In genomic region chr1:143318381-143318780, GRCm38 (mm10) we compare ENCODE assay signal across 24 mouse cellular contexts.
DNase-seq lines count a peak whose midpoint lies in the region; ATAC-seq and TF ChIP-seq lines count a peak whose summit lies in the region.
"Had no signal": no experiment of that assay in that cellular context is flagged by ENCODE, and none has a peak within 500 bp of the region (broad histone marks: within the 10 kb centered on the region; RNA-seq: fewer than 3 reads in every experiment).

No protein-coding gene starts in this region.

- TF ChIP-seq POLR2A in myocyte (IDR thresholded peaks at IDR 0.05; ENCODE audit: insufficient read length, low read depth) = no peak

- no peaks in the 10 kb centered on the region for H3K79me2 ChIP-seq in myocyte (ENCODE audit: control insufficient read depth, insufficient read depth)

- no peaks in the 10 kb centered on the region for H3K4me1 ChIP-seq in limb, embryonic 10.5 days
- H3K4me1 ChIP-seq: embryonic facial prominence, embryonic 12.5 days; forebrain, embryonic 15.5 days; heart, embryonic 15.5 days; hindbrain, embryonic 13.5 days had no signal

- peak overlapping the region; percentile 30 for H3K4me2 ChIP-seq in myocyte (ENCODE audit: low read depth)
- H3K4me2 ChIP-seq: embryonic facial prominence, embryonic 12.5 days; forebrain, embryonic 15.5 days; heart, embryonic 11.5 days; heart, embryonic 15.5 days; hindbrain, embryonic 13.5 days had no signal

- 89% methylated on average over 12 of the region's 12 CpGs for WGBS in limb, embryonic 10.5 days

- no peak overlapping the region for H3K27ac ChIP-seq in limb, embryonic 10.5 days
- H3K27ac ChIP-seq: embryonic facial prominence, embryonic 12.5 days; forebrain, embryonic 15.5 days; heart, embryonic 15.5 days; hindbrain, embryonic 13.5 days had no signal

- ATAC-seq in frontal cortex, adult (ENCODE audit: low TSS enrichment) = peak; percentile 96
- ATAC-seq: CD4-positive, CD25-positive, alpha-beta regulatory T cell, adult 4 months; forebrain, embryonic 15.5 days had no signal

- no peak overlapping the region for H3K4me3 ChIP-seq in myocyte
- no peak overlapping the region for H3K4me3 ChIP-seq in limb, embryonic 10.5 days
- H3K4me3 ChIP-seq: embryonic facial prominence, embryonic 12.5 days; forebrain, embryonic 15.5 days; heart, embryonic 15.5 days; hindbrain, embryonic 13.5 days had no signal

- no peaks in the 10 kb centered on the region for H3K27me3 ChIP-seq in myocyte (ENCODE audit: control insufficient read depth, insufficient read depth, insufficient read length)
- no peaks in the 10 kb centered on the region for H3K27me3 ChIP-seq in limb, embryonic 10.5 days (ENCODE audit: low read depth, poor library complexity, severe bottlenecking)
- H3K27me3 ChIP-seq: embryonic facial prominence, embryonic 12.5 days; forebrain, embryonic 15.5 days; heart, embryonic 15.5 days; hindbrain, embryonic 13.5 days had no signal

- no peak for DNase-seq in frontal cortex, postnatal 10 days (ENCODE audit: low spot score in 2 of 2)
- peak; percentile 57 for DNase-seq in right cerebral cortex, adult 18-20 months
- DNase-seq in right cerebral cortex, postnatal 14 days = no peak
- DNase-seq in frontal cortex, postnatal 14 days (ENCODE audit: low spot score in 2 of 2) = peak; percentile 4 to 8
- DNase-seq in kidney, adult 18-20 months = no peak
- no peak for DNase-seq in limb, embryonic 10.5 days (ENCODE audit: low spot score)
- DNase-seq: adrenal gland, adult 8-10 months; adrenal gland, postnatal 36 days; B cell, adult 2 months; cerebellum, adult 11 months; cerebellum, adult 8-10 months; cerebellum, postnatal 25 days; gastrocnemius, postnatal 10 days; heart, adult 18-20 months; heart, postnatal 14 days had no signal

- no peaks in the 10 kb centered on the region for H3K36me3 ChIP-seq in myocyte (ENCODE audit: control insufficient read depth, insufficient read depth)
- no peaks in the 10 kb centered on the region for H3K36me3 ChIP-seq in limb, embryonic 10.5 days
- H3K36me3 ChIP-seq: embryonic facial prominence, embryonic 12.5 days; forebrain, embryonic 15.5 days; G1E; heart, embryonic 15.5 days; hindbrain, embryonic 13.5 days had no signal

- no peaks in the 10 kb centered on the region for H3K9me3 ChIP-seq in limb, embryonic 10.5 days (replicated peaks)
- H3K9me3 ChIP-seq: embryonic facial prominence, embryonic 12.5 days; forebrain, embryonic 15.5 days; G1E; heart, embryonic 15.5 days had no signal

- H3ac ChIP-seq in myocyte (ENCODE audit: control insufficient read depth, insufficient read length) = no peak overlapping the region

TF ChIP-seq in myocyte, 11 proteins besides CTCF, POLR2A, EP300 and RAD21:
- TF ChIP-seq TCF12 (IDR thresholded peaks at IDR 0.05; ENCODE audit: insufficient read depth, poor library complexity, severe bottlenecking) = no peak
- TF ChIP-seq MAX (IDR thresholded peaks at IDR 0.05; ENCODE audit: low read depth) = no peak
- no peak for TF ChIP-seq SRF (IDR thresholded peaks at IDR 0.05; ENCODE audit: control insufficient read depth, insufficient read length, low read depth)
- TF ChIP-seq TCF3 (IDR thresholded peaks at IDR 0.05; ENCODE audit: insufficient read length, low read depth) = no peak
- TF ChIP-seq MYOG (IDR thresholded peaks at IDR 0.05; ENCODE audit: control insufficient read depth in 1 of 3, insufficient read depth in 1 of 3, insufficient read length in 2 of 3, low read depth in 2 of 3) = no peak
- no peak for TF ChIP-seq CEBPB (IDR thresholded peaks at IDR 0.05; ENCODE audit: insufficient read depth, poor library complexity, severe bottlenecking)
- no peak for TF ChIP-seq MYOD1 (IDR thresholded peaks at IDR 0.05; ENCODE audit: control insufficient read depth in 1 of 3, insufficient read length in 2 of 3, low read depth in 2 of 3)
- no peak for TF ChIP-seq USF1 (IDR thresholded peaks at IDR 0.05; ENCODE audit: low read depth)
- no peak for TF ChIP-seq POLR2AphosphoS2 (IDR thresholded peaks at IDR 0.05; ENCODE audit: insufficient read length, low read depth)
- no peak for TF ChIP-seq REST (IDR thresholded peaks at IDR 0.05; ENCODE audit: insufficient read depth, insufficient read length)
- no peak for TF ChIP-seq E2F4 (IDR thresholded peaks at IDR 0.05; ENCODE audit: insufficient read depth)
TF ChIP-seq in myocyte: peak in this region for 0.

Comparison
In these comparisons a context has a peak if more than half of its experiments do, and no peak if none do; other contexts are left out.
1. DNase-seq: peak in right cerebral cortex, adult 18-20 months (single experiment) and frontal cortex, postnatal 14 days (2 of 2); none in frontal cortex, postnatal 10 days (0 of 2), right cerebral cortex, postnatal 14 days (single experiment), kidney, adult 18-20 months (single experiment) and limb, embryonic 10.5 days (single experiment).